Mouse (Mus musculus) hematopoietic stem cell, adult 5-6 weeks (primary cell): ENCODE measurements at regions not wholly inside any gene's neighbourhood (a gene's known extent, or its start where the extent isn't known, plus 50 kb on each side); places are given as distances from the start of the nearest gene placed in this dataset.

ENCODE experiments used
- ATAC-seq, 2 experiments: fragments of 125-278 bp in 1 of 2; replicated peaks in 1 of 2; 2 replicates each; pipeline ENCODE4 v1.8.0; 2016 to 2017; ENCODE audit warnings: inconsistent platforms in 2 of 2, mild to moderate bottlenecking in 2 of 2, moderate number of reproducible peaks in 2 of 2, low read depth in 1 of 2, moderate TSS enrichment in 1 of 2; ENCODE audit not compliant: low FRiP score in 2 of 2, poor library complexity in 2 of 2, severe bottlenecking in 2 of 2, insufficient read depth in 1 of 2, low TSS enrichment in 1 of 2

GRCm38 (mm10) chr10:117481341-117481990 is 101.7 kb upstream of the Cpsf6 start:
- no peak for ATAC-seq

- ATAC-seq: no peak
These were observed 100.6 kb upstream of the Cpsf6 start for GRCm38 (mm10) chr10:117480456-117480850.

- no peak for ATAC-seq
These were observed 100.1 kb upstream of the Cpsf6 start for GRCm38 (mm10) chr10:117479721-117480455.

GRCm38 (mm10) chr10:117478931-117479280 is 99.1 kb upstream of the Cpsf6 start:
- ATAC-seq: no peak

GRCm38 (mm10) chr10:117478202-117478930 is 98.6 kb upstream of the Cpsf6 start:
- ATAC-seq: no peak

- no peak for ATAC-seq
These were observed 97.8 kb upstream of the Cpsf6 start for GRCm38 (mm10) chr10:117477331-117478201.

- ATAC-seq: no peak
These were observed 95.5 kb upstream of the Cpsf6 start for GRCm38 (mm10) chr10:117475086-117475945.

- ATAC-seq: no peak
These were observed 94.7 kb upstream of the Cpsf6 start for GRCm38 (mm10) chr10:117474351-117475085.

- no peak for ATAC-seq
These were observed 93.7 kb upstream of the Cpsf6 start for GRCm38 (mm10) chr10:117473471-117473870.

- no peak for ATAC-seq
These were observed 92.7 kb upstream of the Cpsf6 start for GRCm38 (mm10) chr10:117472568-117472930.

GRCm38 (mm10) chr10:117471818-117472567 is 92.2 kb upstream of the Cpsf6 start:
- no peak for ATAC-seq

- no peak for ATAC-seq
These were observed 91.4 kb upstream of the Cpsf6 start for GRCm38 (mm10) chr10:117471036-117471817.

- ATAC-seq: no peak
These were observed 90.7 kb upstream of the Cpsf6 start for GRCm38 (mm10) chr10:117470481-117470880.

GRCm38 (mm10) chr10:117469573-117470090 is 89.8 kb upstream of the Cpsf6 start:
- ATAC-seq: no peak
